Mouse (Mus musculus) embryonic stem cell, embryonic (primary cell): ENCODE measurements around the gene Plcb3.

ENCODE experiments used
- CTCF ChIA-PET, 4 experiments: fragments of 300-600 bp in 2 of 4; fragments of 350-600 bp in 2 of 4; sonication (Branson Sonifier 250); formaldehyde crosslinking; loops; one replicate each; lab custom pipeline; 2022; ENCODE audit warnings: inconsistent platforms in 2 of 4; lab: Charles Lee
- POLR2A ChIA-PET, 4 experiments: fragments of 300-600 bp in 2 of 4; fragments of 350-600 bp in 2 of 4; sonication (Branson Sonifier 250); formaldehyde crosslinking; loops; one replicate each; lab custom pipeline; 2022; ENCODE audit warnings: antibody characterized with exemption in 4 of 4, inconsistent platforms in 1 of 4; lab: Charles Lee

The Plcb3 gene

GRCm38 (mm10) chr19:6995255-6995991 is 19.2 kb upstream of the Plcb3 start:
- POLR2A ChIA-PET: interaction anchor here (0.5 to 7.7 kb wide), 70 partner anchors 8 to 1723 kb away, joined by 3 to 99 read pairs (median 4); partner anchors contain the start of genes Fkbp2 (in 3 of the 4), Plcb3 (in 3 of the 4), Vegfb (in 3 of the 4) and Stip1 (in 2 of the 4)

GRCm38 (mm10) chr19:6994489-6994888 is 18.2 kb upstream of the Plcb3 start:
- CTCF ChIA-PET: interaction anchor here in 1 of 4 experiments (2.4 kb wide), 1 partner anchor 15 kb away, joined by 46 read pairs; the partner anchor contains the start of gene Fkbp2
- POLR2A ChIA-PET: interaction anchor here in 2 of 4 experiments (0.5 to 7.7 kb wide), 10 partner anchors 9 to 146 kb away, joined by 3 to 99 read pairs (median 8); partner anchors contain the start of genes Fkbp2 (in 2 of the 2), Plcb3 (in 1 of the 2) and Ppp1r14b (in 1 of the 2)

More at GRCm38 (mm10) chr19:6995255-6995991, 19.2 kb upstream of the Plcb3 start:
- CTCF ChIA-PET: interaction anchor here (0.5 to 2.4 kb wide), 25 partner anchors 8 to 609 kb away, joined by 3 to 46 read pairs (median 4); partner anchors contain the start of genes Bad (in 1 of the 4), Fkbp2 (in 1 of the 4), Gpr137 (in 1 of the 4) and Plcb3 (in 1 of the 4)

GRCm38 (mm10) chr19:6994002-6994401 is 17.7 kb upstream of the Plcb3 start:
- POLR2A ChIA-PET: interaction anchor here in 2 of 4 experiments (1.4 to 7.7 kb wide), 5 partner anchors 9 to 15 kb away, joined by 4 to 99 read pairs (median 14); partner anchors contain the start of genes Fkbp2 (in 2 of the 2) and Plcb3 (in 1 of the 2)
- CTCF ChIA-PET: interaction anchor here in 1 of 4 experiments (2.2 kb wide), 1 partner anchor 24 kb away, joined by 6 read pairs; no protein-coding TSS in a partner anchor

- CTCF ChIA-PET: interaction anchor here (0.6 to 2.2 kb wide), 7 partner anchors 14 to 23 kb away, joined by 3 to 37 read pairs (median 6); partner anchors contain the start of gene Fkbp2 (in 1 of the 4)
- POLR2A ChIA-PET: interaction anchor here in 3 of 4 experiments (0.9 to 2.9 kb wide), 22 partner anchors 9 to 1730 kb away, joined by 3 to 35 read pairs (median 4); partner anchors contain the start of genes Fkbp2 (in 2 of the 3), Plcb3 (in 2 of the 3), Stip1 (in 2 of the 3) and Bad (in 1 of the 3)
Observed at GRCm38 (mm10) chr19:6993011-6993770, 16.9 kb upstream of the Plcb3 start.

GRCm38 (mm10) chr19:6992011-6992858 is 16.0 kb upstream of the Plcb3 start, which contains the start of gene Dnajc4:
Dnajc4 (minus strand) TSS chr19:6992572.
- ChIA-PET CTCF (interaction anchor here (0.5 to 2.2 kb wide), 7 partner anchors 13 to 564 kb away, joined by 3 to 37 read pairs (median 3); partner anchors contain the start of gene Fkbp2 (in 1 of the 4)), POLR2A (interaction anchor here (0.5 to 2.3 kb wide), 32 partner anchors 8 to 1731 kb away, joined by 3 to 35 read pairs (median 4); partner anchors contain the start of genes Fkbp2 (in 2 of the 4), Plcb3 (in 2 of the 4), Stip1 (in 2 of the 4) and Bad (in 1 of the 4))

GRCm38 (mm10) chr19:6991166-6991565 is 14.9 kb upstream of the Plcb3 start:
- CTCF ChIA-PET: interaction anchor here in 2 of 4 experiments (0.6 to 2.1 kb wide), 3 partner anchors 12 to 136 kb away, joined by 7 to 37 read pairs (median 8); partner anchors contain the start of gene Fkbp2 (in 1 of the 2)
- POLR2A ChIA-PET: interaction anchor here in 2 of 4 experiments (0.9 to 2.1 kb wide), 8 partner anchors 8 to 49 kb away, joined by 3 to 35 read pairs (median 6); partner anchors contain the start of genes Plcb3 (in 2 of the 2), Stip1 (in 2 of the 2) and Fkbp2 (in 1 of the 2)

- ChIA-PET POLR2A (interaction anchor here in 2 of 4 experiments (1.3 to 1.5 kb wide), 3 partner anchors 15 to 20 kb away, joined by 3 to 5 read pairs (median 4); partner anchors contain the start of gene Plcb3 (in 1 of the 2)), CTCF (interaction anchor here in 1 of 4 experiments (0.6 kb wide), 1 partner anchor 135 kb away, joined by 8 read pairs; no protein-coding TSS in a partner anchor)
Observed at GRCm38 (mm10) chr19:6990712-6991111, 14.4 kb upstream of the Plcb3 start.

- ChIA-PET POLR2A (interaction anchor here in 3 of 4 experiments (0.6 to 1.3 kb wide), 12 partner anchors 8 to 381 kb away, joined by 3 to 6 read pairs (median 4); partner anchors contain the start of genes Fkbp2 (in 1 of the 3) and Plcb3 (in 1 of the 3)), CTCF (interaction anchor here in 3 of 4 experiments (1.1 to 1.5 kb wide), 3 partner anchors 9 to 31 kb away, joined by 3 to 6 read pairs (median 5); partner anchors contain the start of gene Fkbp2 (in 1 of the 3))
Observed at GRCm38 (mm10) chr19:6989251-6989650, 13.0 kb upstream of the Plcb3 start.

GRCm38 (mm10) chr19:6987904-6988285 is 11.6 kb upstream of the Plcb3 start:
- ChIA-PET CTCF (interaction anchor here in 3 of 4 experiments (1.2 to 1.9 kb wide), 5 partner anchors 8 to 32 kb away, joined by 3 to 6 read pairs (median 5); partner anchors contain the start of genes Nudt22 (in 1 of the 3) and Trpt1 (in 1 of the 3)), POLR2A (interaction anchor here in 3 of 4 experiments (0.6 to 5.2 kb wide), 23 partner anchors 8 to 584 kb away, joined by 3 to 34 read pairs (median 4); partner anchors contain the start of genes Nudt22 (in 3 of the 3), Trpt1 (in 3 of the 3), Stip1 (in 2 of the 3) and Plcb3 (in 1 of the 3))

GRCm38 (mm10) chr19:6987061-6987903 is 11.0 kb upstream of the Plcb3 start, which contains the start of gene Vegfb:
Vegfb (minus strand) TSS chr19:6987651.
- ChIA-PET POLR2A (interaction anchor here in 3 of 4 experiments (0.6 to 5.2 kb wide), 28 partner anchors 8 to 301 kb away, joined by 3 to 34 read pairs (median 4); partner anchors contain the start of genes Nudt22 (in 3 of the 3), Trpt1 (in 3 of the 3), Stip1 (in 2 of the 3) and Bad (in 1 of the 3)), CTCF (interaction anchor here in 2 of 4 experiments (1.5 to 1.9 kb wide), 4 partner anchors 8 to 17 kb away, joined by 3 to 6 read pairs (median 4); partner anchors contain the start of genes Nudt22 (in 1 of the 2) and Trpt1 (in 1 of the 2))

- ChIA-PET POLR2A (interaction anchor here in 3 of 4 experiments (0.6 to 5.2 kb wide), 18 partner anchors 7 to 62 kb away, joined by 3 to 34 read pairs (median 6); partner anchors contain the start of genes Nudt22 (in 3 of the 3), Trpt1 (in 3 of the 3), Plcb3 (in 2 of the 3) and Stip1 (in 2 of the 3)), CTCF (interaction anchor here in 2 of 4 experiments (0.6 to 1.9 kb wide), 2 partner anchors 16 to 341 kb away, joined by 3 to 5 read pairs; no protein-coding TSS in a partner anchor)
Observed at GRCm38 (mm10) chr19:6985951-6986708, 9.9 kb upstream of the Plcb3 start.

GRCm38 (mm10) chr19:6985300-6985699 is 9.0 kb upstream of the Plcb3 start:
- ChIA-PET CTCF (interaction anchor here in 2 of 4 experiments (0.6 to 1.2 kb wide), 2 partner anchors 10 to 34 kb away, joined by 3 read pairs; no protein-coding TSS in a partner anchor), POLR2A (interaction anchor here in 3 of 4 experiments (0.6 to 5.2 kb wide), 23 partner anchors 9 to 222 kb away, joined by 3 to 34 read pairs (median 4); partner anchors contain the start of genes Nudt22 (in 3 of the 3), Trpt1 (in 3 of the 3), Plcb3 (in 2 of the 3) and Esrra (in 1 of the 3))

GRCm38 (mm10) chr19:6983621-6984020 is 7.4 kb upstream of the Plcb3 start:
- ChIA-PET CTCF (no interaction called here), POLR2A (interaction anchor here in 3 of 4 experiments (0.6 to 8.9 kb wide), 8 partner anchors 8 to 187 kb away, joined by 3 to 99 read pairs (median 4); partner anchors contain the start of genes Nudt22 (in 2 of the 3), Trpt1 (in 2 of the 3) and Plcb3 (in 1 of the 3))
